Mouse (Mus musculus) G1E (cell line): Measurements from ENCODE around the gene Tshz2. TPM values are rescaled to one million over a fixed set of nuclear protein-coding genes. Genes with fewer than 3 reads are reported as not detected.

ENCODE experiments used
- ATAC-seq: 2 replicates; pipeline ENCODE4 v1.8.0; 2016; ENCODE audit warnings: mild to moderate bottlenecking; ENCODE audit not compliant: insufficient number of reproducible peaks, poor library complexity, low FRiP score, severe bottlenecking; ENCODE audit errors: extremely low read depth
- DNase-seq: peaks from one replicate; pipeline ENCODE4 v3.0.0; 2012; ENCODE audit warnings: low spot score
- H3K27me3 ChIP-seq: 2 replicates; pipeline ENCODE4 v1.6.1; 2012; ENCODE audit warnings: mild to moderate bottlenecking, low read length, inconsistent platforms; ENCODE audit not compliant: insufficient read depth
- H3K36me3 ChIP-seq: replicated peaks from 2 replicates; pipeline ENCODE3; 2012; ENCODE audit warnings: mild to moderate bottlenecking, inconsistent platforms
- H3K4me1 ChIP-seq: 2 replicates; pipeline ENCODE4 v1.6.1; 2012; ENCODE audit warnings: low read depth, low read length, inconsistent platforms, mixed read lengths; ENCODE audit not compliant: insufficient read depth
- H3K4me3 ChIP-seq: 2 replicates; pipeline ENCODE4 v1.5.1; 2012; ENCODE audit warnings: low read depth, mild to moderate bottlenecking, inconsistent platforms, low read length, moderate library complexity, mixed read lengths
- H3K9me3 ChIP-seq: replicated peaks from 2 replicates; pipeline ENCODE4 v1.6.1; 2012; ENCODE audit warnings: inconsistent platforms
- CTCF ChIP-seq: IDR thresholded peaks from 2 replicates; pipeline ENCODE4 v1.5.1; 2012; ENCODE audit warnings: low read depth, low read length, inconsistent platforms, mixed read lengths
- GATA1 ChIP-seq: IDR thresholded peaks from 2 replicates; pipeline ENCODE4 v1.6.1; 2012; ENCODE audit warnings: borderline replicate concordance, low read length, inconsistent platforms, mixed read lengths
- GATA2 ChIP-seq: IDR thresholded peaks from 2 replicates; pipeline ENCODE4 v1.6.1; 2012; ENCODE audit warnings: low read depth, low read length, inconsistent platforms, borderline replicate concordance
- POLR2AphosphoS5 ChIP-seq: IDR thresholded peaks from 2 replicates; pipeline ENCODE4 v1.6.1; 2012; ENCODE audit warnings: low read depth, low read length, inconsistent platforms; ENCODE audit not compliant: insufficient replicate concordance
- TAL1 ChIP-seq: conservative IDR thresholded peaks from 2 replicates; pipeline ENCODE4 v1.6.1; 2012; ENCODE audit warnings: low read depth, low read length, inconsistent platforms, mixed read lengths
- polyA plus RNA-seq: library from polyadenylated mRNA; stranded (reverse); fragments of >175 nt; gene quantifications from 2 replicates; pipeline ENCODE4 v1.2.3, GENCODE M21; 2012
- total RNA-seq, 2 experiments: library from RNA; stranded (forward) in 1 of 2; stranded (reverse) in 1 of 2; fragments of 200-1000 nt in 1 of 2; fragments of >200 nt in 1 of 2; fragmentation: Nextera tagmentation in 1 of 2; gene quantifications; 2 replicates each; pipeline ENCODE4 v1.2.3; 2014 to 2017

Gene Tshz2
- total and polyA plus RNA-seq, 3 experiments, result 0.16 TPM; not detected in 2

DNA sequence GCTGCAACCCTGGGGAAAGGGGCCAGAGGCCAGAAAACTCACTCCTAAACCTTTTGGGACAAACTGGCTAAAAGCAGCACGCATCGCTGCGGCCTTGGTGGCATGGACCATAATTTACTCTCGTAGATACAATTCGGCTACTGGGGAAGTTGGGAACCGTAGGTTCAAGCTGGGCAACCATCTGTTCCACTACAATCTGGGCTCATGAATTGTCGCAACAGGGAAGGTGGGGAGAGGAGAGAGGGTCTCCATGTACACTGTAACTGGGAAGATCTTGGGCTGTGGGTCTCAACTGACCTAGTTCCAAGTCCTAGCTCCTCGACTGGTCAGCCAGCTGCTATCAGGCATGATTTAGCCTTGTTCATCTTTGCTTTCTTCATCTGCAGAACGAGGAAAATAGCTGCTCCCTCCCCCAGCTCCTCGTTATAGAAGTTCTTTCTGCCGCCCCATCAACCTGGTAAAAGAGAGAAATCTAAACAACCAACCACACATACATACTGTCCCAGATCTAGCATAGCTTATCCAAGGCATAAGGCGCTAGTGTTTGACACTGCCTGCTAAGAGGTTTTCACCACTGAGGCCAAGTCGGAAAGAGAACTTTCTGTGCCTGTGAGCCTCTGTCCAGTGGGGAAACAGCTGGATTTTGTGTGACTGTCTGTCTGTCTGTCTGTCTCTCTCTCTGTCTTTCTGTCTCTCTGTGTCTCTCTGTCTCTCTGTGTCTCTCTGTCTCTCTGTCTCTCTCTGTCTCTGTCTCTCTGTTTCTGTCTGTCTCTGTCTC lies 25.7 kb upstream of the Tshz2 start:
- no peak for ATAC-seq
- TF ChIP-seq POLR2AphosphoS5 (no peak), TAL1 (no peak), GATA2 (no peak)

GRCm38 (mm10) chr2:169607787-169608186 lies 25.0 kb upstream of the Tshz2 start:
- no peak for TF ChIP-seq GATA2
- no peak for TF ChIP-seq CTCF
- TF ChIP-seq TAL1, result no peak
- no peak for TF ChIP-seq POLR2AphosphoS5
- no peak for TF ChIP-seq GATA1
- ATAC-seq, result no peak
- no peak for DNase-seq
- no peaks in the 10 kb centered on the region for H3K36me3 ChIP-seq
- H3K9me3 ChIP-seq, result peaks cover 84% of the 10 kb centered on the region
- no peak overlapping the region for H3K4me3 ChIP-seq
- no peaks in the 10 kb centered on the region for H3K27me3 ChIP-seq
- H3K4me1 ChIP-seq, result no peaks in the 10 kb centered on the region

More for the DNA sequence above, 25.7 kb upstream of the Tshz2 start:
- Histone ChIP-seq H3K4me1 (no peaks in the 10 kb centered on the region), H3K27me3 (no peaks in the 10 kb centered on the region), H3K36me3 (no peaks in the 10 kb centered on the region), H3K9me3 (peaks cover 84% of the 10 kb centered on the region), H3K4me3 (no peak overlapping the region)
- DNase-seq, result no peak

- Histone ChIP-seq H3K4me1 (no peaks in the 10 kb centered on the region), H3K4me3 (no peak overlapping the region), H3K27me3 (no peaks in the 10 kb centered on the region), H3K36me3 (no peaks in the 10 kb centered on the region), H3K9me3 (peaks cover 84% of the 10 kb centered on the region)
- no peak for ATAC-seq
- no peak for TF ChIP-seq CTCF
- TF ChIP-seq GATA2, result no peak
- TF ChIP-seq TAL1, result no peak
- no peak for TF ChIP-seq GATA1
- no peak for TF ChIP-seq POLR2AphosphoS5
- no peak for DNase-seq
Measured at GRCm38 (mm10) chr2:169609956-169610355, 22.9 kb upstream of the Tshz2 start.

DNA sequence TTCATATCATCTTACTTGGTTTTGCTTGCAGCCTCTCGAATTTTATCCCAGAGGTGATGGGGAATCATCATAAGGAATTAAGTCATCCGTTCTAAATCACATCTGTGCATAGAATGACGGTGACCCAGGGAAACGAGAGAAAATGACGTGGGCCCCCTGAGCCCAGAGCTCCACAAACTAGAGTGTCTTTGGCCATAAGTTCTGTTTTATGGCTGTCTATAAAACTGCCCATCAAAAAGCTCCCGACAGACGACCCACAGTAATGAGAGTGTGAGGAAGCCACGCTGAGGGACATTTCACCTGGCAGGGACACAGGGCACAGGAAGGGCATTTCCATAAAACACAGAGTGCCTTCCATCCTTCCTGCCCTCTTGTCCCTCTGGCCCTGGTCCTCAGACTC lies 21.9 kb upstream of the Tshz2 start:
- H3K9me3 ChIP-seq, result peaks cover 79% of the 10 kb centered on the region
- H3K4me3 ChIP-seq, result no peak overlapping the region
- ATAC-seq, result no peak
- TF ChIP-seq POLR2AphosphoS5, result no peak
- TF ChIP-seq TAL1, result no peak
- TF ChIP-seq CTCF, result no peak
- no peak for TF ChIP-seq GATA2
- no peak for TF ChIP-seq GATA1
- H3K27me3 ChIP-seq, result no peaks in the 10 kb centered on the region
- no peaks in the 10 kb centered on the region for H3K4me1 ChIP-seq
- no peaks in the 10 kb centered on the region for H3K36me3 ChIP-seq
- no peak for DNase-seq

GRCm38 (mm10) chr2:169611557-169611956 lies 21.3 kb upstream of the Tshz2 start:
- DNase-seq (no peak), ATAC-seq (no peak)
- no peak for TF ChIP-seq GATA1
- TF ChIP-seq CTCF, result no peak
- TF ChIP-seq POLR2AphosphoS5, result no peak
- no peak for TF ChIP-seq TAL1
- no peak for TF ChIP-seq GATA2
- peaks cover 78% of the 10 kb centered on the region for H3K9me3 ChIP-seq
- H3K4me1 ChIP-seq, result no peaks in the 10 kb centered on the region
- no peaks in the 10 kb centered on the region for H3K36me3 ChIP-seq
- H3K27me3 ChIP-seq, result no peaks in the 10 kb centered on the region
- H3K4me3 ChIP-seq, result no peak overlapping the region

- ATAC-seq (no peak), DNase-seq (no peak)
- no peaks in the 10 kb centered on the region for H3K36me3 ChIP-seq
- no peak for TF ChIP-seq GATA1
- no peak for TF ChIP-seq TAL1
- no peak for TF ChIP-seq GATA2
- TF ChIP-seq CTCF, result no peak
- TF ChIP-seq POLR2AphosphoS5, result no peak
- H3K4me3 ChIP-seq, result no peak overlapping the region
- H3K9me3 ChIP-seq, result peaks cover 76% of the 10 kb centered on the region
- no peaks in the 10 kb centered on the region for H3K4me1 ChIP-seq
- H3K27me3 ChIP-seq, result no peaks in the 10 kb centered on the region
Measured at GRCm38 (mm10) chr2:169614683-169615082, 18.1 kb upstream of the Tshz2 start.
